Mouse (Mus musculus): Measurements from ENCODE around the gene Becn1.
"Not testable (repeated sequence)": the region's sequence is repeated elsewhere in the genome, so short reads cannot be mapped to it uniquely, and the experiment has no call there.

Becn1 gene

GRCm38 (mm10) chr11:101302004-101302798, at the start of gene Becn1:
TSS of gene Becn1 (minus strand) at chr11:101302286.
- DNase-seq: peak; percentile 94

GRCm38 (mm10) chr11:101351721-101352111, 49.6 kb upstream of the Becn1 start:
- no peak for DNase-seq

- no peak for DNase-seq
Measured at GRCm38 (mm10) chr11:101351100-101351720, 49.1 kb upstream of the Becn1 start.

- no peak for DNase-seq
Measured at GRCm38 (mm10) chr11:101349216-101349615, 47.1 kb upstream of the Becn1 start.

DNA sequence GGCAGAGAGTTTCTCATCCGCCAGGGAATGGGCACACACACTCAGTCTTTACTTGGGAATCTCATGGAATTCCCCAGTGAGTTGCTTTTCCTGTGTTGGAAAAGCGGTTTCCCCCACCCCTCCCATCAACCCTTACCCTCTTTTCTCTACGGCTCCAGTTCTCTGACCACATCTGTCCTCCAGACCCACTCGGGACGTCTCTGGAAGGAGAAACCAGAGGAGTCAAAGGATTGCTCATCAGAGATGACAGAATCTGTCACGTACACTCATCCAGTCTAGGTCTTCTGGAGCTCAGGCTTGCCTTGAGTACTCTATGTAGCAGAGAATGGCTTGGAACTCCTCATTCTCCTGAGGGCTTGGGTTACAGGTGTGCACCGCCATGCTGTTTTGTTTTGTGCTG, 46.7 kb upstream of the Becn1 start:
- DNase-seq: no peak

- no peak for DNase-seq
Measured at GRCm38 (mm10) chr11:101347083-101347775, 45.1 kb upstream of the Becn1 start.

- peak; percentile 23 for DNase-seq
Measured at GRCm38 (mm10) chr11:101338123-101338760, 36.2 kb upstream of the Becn1 start.

DNA sequence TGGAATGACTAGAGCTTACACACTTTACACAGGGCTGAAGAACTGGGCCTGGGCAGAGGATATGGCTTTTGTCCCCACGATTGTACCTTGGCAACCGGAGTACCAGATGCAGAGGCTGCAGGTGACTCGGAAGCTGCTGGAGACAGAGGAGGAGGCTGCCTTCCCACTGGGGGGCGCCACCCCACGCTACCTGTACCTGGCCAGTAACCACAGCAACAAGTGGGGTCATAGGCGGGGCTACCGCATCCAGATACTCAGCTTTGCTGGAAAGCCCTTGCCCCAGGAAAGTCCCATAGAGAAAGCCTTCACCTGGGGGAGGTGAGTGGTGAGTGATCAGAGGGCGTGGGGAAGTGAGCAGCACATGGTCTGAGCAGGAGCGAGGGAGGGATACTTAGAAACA, 33.6 kb upstream of the Becn1 start:
- no peak for DNase-seq

- no peak for DNase-seq
Measured at GRCm38 (mm10) chr11:101334516-101334915, 32.4 kb upstream of the Becn1 start.

- no peak for DNase-seq
Measured at GRCm38 (mm10) chr11:101334023-101334422, 31.9 kb upstream of the Becn1 start.

DNA sequence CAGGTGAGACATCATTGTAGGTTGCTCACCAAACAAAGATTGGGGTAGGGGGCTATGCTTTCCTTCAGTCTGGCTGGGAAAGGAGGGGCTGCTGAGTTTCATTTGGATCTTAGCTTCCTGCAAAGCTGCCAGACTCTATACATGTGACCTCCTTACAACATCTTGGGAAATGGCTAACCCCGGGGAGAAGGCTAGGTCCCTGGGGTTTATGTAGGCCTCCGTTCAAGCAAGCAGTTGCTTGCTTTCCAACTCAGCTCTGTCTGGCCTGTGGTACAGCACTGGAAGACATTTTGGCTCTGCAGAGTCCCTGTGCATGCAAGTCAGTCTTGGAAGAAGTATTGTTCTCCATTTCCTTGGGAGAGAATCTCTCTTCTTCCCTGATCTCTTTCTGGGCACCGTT, 30.5 kb upstream of the Becn1 start:
- DNase-seq: no peak

DNA sequence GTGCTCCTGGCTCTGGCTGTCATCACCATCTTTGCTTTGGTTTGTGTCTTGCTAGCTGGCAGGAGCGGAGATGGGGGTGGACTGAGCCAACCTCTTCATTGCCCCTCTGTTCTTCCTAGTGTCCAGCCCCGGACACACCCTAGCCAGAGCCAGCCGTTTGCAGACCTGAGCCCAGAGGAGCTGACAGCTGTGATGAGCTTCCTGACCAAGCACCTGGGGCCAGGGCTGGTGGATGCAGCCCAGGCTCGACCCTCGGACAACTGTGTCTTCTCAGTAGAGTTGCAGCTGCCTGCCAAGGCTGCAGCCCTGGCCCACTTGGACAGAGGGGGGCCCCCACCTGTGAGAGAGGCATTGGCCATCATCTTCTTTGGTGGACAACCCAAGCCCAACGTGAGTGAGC, 28.9 kb upstream of the Becn1 start:
- DNase-seq: not testable (repeated sequence)

DNA sequence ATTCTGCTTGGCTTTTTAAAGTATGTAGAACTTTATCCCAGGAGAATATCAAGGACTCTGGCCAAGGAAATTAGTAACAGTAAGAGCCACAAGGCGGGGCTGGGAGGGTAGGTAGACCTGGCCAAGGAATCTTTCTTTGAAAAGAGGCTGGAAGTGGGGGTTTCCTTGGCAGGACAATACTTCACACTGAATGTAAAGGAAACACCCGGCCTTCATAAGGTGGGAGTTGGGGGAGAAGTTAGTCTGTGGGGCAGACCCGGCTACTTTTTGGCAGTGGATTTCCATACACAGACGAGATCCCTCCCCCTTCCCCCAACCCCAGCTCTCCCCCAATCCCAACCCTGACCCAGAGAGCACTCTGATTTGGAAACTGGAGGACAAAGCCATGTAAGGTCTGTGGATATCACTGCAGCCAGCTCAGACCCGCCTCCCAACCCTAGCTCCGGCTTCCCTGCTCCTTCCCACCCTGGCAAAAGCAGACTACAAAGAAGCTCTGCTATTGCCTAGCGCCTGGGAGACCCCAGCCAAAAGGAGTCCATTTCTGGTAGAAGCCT, 28.4 kb upstream of the Becn1 start, which contains the start of gene Aoc3:
Aoc3 (plus strand) TSS at position 235 of the 554 bp plus-strand sequence.
- DNase-seq: no peak

DNA sequence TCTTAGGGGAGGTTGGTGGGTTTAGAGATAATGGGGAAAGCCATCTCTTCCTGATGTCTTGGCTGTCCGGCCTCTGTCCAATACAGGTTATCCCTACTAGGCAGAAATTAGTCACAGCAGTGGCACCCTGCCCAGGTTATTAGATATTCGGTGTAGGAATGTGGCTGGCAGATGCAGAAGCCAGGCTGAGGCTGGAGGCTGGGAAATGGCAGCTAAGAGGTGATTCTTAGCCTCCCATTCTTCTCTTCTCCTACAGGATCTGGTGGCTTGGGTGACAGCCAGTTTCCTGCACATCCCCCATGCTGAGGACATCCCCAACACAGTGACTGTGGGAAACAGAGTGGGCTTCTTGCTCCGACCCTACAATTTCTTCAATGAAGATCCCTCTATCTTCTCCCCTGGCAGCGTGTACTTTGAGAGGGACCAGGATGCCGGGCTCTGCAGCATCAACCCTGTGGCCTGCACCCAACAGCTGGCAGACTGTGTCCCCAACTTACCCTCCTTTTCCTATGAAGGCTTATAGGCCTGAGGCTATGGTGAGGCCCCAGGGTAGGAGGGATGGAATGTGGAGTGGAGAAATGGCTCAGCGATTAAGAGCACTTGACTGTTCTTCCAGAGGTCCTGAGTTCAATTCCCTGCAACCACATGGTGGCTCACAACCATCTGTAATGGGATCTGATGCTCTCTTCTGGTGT, 27.0 kb upstream of the Becn1 start:
- DNase-seq: no peak

- no peak for DNase-seq
Measured at GRCm38 (mm10) chr11:101327311-101327710, 25.2 kb upstream of the Becn1 start.

DNA sequence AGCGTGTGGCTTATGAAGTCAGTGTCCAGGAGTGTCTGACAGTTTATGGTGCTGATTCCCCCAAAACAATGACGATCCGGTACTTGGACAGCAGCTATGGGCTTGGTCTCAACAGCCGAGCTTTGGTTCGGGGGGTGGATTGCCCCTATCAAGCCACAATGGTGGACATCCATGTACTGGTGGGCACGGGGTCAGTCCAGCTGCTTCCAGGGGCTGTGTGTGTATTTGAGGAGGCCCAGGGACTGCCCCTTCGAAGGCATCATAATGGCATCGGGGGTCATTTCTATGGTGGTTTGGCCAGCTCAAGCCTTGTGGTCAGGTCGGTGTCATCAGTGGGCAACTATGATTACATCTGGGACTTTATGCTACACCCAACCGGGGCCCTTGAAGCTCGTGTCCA, 24.1 kb upstream of the Becn1 start:
- no peak for DNase-seq

GRCm38 (mm10) chr11:101325201-101325600, 23.1 kb upstream of the Becn1 start:
- DNase-seq: not testable (repeated sequence)

DNA sequence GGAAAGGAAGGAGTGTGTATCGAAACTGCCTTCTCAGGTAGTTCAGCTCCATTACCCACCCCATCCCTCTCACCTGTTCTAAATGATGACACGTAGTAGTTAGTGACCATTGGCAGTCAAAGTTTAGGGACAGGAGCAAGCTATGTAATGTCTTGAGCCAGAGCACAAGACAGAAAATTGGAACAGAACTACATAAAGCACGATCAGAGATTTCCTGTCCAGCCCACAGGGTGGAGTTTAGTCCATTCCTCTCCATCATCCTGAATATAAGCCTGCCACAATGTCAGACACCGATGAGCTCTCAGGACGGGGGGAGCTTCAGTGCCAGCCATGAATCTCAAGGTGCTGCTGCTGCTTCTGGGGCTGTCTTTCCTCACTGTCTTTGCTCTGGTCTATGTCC, 22.7 kb upstream of the Becn1 start, which contains the start of gene Aoc2:
Aoc2 (plus strand) TSS at position 301 of the 400 bp plus-strand sequence.
- DNase-seq: no peak

GRCm38 (mm10) chr11:101323609-101324008, 21.5 kb upstream of the Becn1 start:
- peak; percentile 54 for DNase-seq

- no peak for DNase-seq
Measured at GRCm38 (mm10) chr11:101316501-101316917, 14.4 kb upstream of the Becn1 start.

DNA sequence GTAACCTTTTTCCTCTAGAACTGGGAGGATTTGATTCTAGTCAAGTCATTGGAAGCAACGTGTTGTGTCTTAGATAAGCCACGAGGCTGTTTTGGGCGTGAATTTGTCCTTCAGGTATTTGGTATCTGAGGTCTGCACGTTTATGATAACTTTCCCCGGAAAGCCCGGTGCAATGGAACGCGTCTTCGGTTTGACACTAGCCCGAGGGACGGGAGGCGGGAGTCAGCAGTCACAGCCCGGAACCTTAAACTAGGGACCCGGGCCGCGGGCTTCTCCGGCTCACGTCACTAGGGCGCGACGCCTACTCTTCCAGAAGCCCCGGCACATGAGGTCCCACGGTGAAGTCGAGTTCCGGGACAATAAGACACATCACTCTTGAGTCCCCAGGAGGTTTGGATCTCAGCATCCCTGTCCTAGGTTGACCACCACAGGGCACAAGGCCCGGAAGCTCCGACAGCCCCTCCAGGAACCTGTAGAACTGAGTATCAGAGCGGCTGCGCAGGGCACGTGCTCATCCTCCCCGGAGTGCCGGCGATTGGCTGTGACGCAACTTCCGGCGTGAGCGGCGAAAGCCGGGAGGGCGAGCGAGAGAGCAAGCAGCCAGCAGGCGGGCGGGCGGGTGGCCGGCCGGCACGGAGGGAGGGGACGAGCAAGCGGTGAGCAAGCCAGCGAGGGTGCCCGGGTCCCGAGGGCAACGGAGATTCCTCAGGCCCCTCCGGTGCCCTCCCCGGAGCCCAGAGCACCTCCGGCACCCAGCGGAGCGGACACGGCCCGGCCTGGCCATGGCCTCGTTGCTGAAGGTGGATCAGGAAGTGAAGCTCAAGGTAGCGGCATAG, 13.8 kb upstream of the Becn1 start, which contains the start of gene Psme3:
Psme3 (plus strand) TSS at position 549 of the 836 bp plus-strand sequence.
- peak; percentile 92 for DNase-seq

Measured in cerebellum, adult 11-12 months (tissue).